Mouse (Mus musculus) hematopoietic stem cell, adult 5-6 weeks (primary cell): ENCODE results near the gene Oxct2a. TPM values are rescaled to one million over a fixed set of nuclear protein-coding genes. Genes with fewer than 3 reads are reported as not detected.
"Not testable (repeated sequence)": the region's sequence is repeated elsewhere in the genome, so short reads cannot be mapped to it uniquely, and the experiment has no call there.

ENCODE experiments used
- ATAC-seq, 2 experiments: fragments of 125-278 bp in 1 of 2; replicated peaks in 1 of 2; 2 replicates each; pipeline ENCODE4 v1.8.0; 2016 to 2017; ENCODE audit warnings: inconsistent platforms in 2 of 2, mild to moderate bottlenecking in 2 of 2, moderate number of reproducible peaks in 2 of 2, low read depth in 1 of 2, moderate TSS enrichment in 1 of 2; ENCODE audit not compliant: low FRiP score in 2 of 2, poor library complexity in 2 of 2, severe bottlenecking in 2 of 2, insufficient read depth in 1 of 2, low TSS enrichment in 1 of 2
- total RNA-seq: library from RNA; stranded (forward); fragments of 172-1452, 232-1000 nt; gene quantifications from 2 replicates; pipeline ENCODE4 v1.2.3, GENCODE M21; 2017

Oxct2a gene
- not detected in 2 replicates for total RNA-seq

- no peak; a peak in 1 of 4 replicates for ATAC-seq
Observed at GRCm38 (mm10) chr4:123323534-123323933, at the start of gene Oxct2a. Gene Oxct2a, minus strand, starts transcription at chr4:123323634.

DNA sequence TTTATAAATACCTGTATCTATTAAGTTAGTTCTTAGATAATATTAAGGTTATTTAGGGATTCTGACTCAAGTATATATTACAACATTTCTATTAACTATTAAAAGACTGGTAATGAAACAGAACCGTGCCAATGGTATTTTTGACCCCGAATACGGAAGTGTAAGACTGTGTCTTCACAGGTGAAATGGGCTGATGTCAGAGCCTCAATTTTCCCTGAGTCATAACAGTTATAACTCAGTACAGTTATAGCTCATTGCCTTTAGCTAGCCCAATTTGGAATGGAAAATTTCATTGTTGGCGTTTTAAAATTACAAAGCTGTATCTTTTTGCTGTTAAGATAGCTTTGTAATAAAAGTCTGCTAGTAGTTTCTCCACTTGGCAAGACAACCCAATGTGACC, 40.1 kb upstream of the Oxct2a start:
- no peak for ATAC-seq

DNA sequence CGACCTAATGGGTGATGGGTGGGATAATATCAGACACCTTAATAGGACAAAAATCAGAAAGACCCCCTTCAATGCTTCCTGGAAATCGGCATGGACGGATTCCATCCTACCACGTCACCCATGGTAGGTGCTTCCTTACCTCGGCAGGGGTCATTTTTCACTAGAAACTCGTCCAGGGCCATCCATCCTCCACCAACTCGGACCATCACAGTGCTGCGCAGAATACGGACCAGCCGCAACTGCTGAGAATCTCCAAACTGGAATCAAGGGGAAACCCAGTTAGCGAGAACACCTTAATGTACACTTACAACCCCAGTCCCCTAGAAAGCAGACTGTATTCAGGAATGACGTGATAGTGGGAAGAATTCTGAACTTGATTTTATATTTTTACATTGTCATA, 37.3 kb upstream of the Oxct2a start:
- no peak for ATAC-seq

- ATAC-seq = no peak
Observed at GRCm38 (mm10) chr4:123358613-123359012, 35.2 kb upstream of the Oxct2a start.

DNA sequence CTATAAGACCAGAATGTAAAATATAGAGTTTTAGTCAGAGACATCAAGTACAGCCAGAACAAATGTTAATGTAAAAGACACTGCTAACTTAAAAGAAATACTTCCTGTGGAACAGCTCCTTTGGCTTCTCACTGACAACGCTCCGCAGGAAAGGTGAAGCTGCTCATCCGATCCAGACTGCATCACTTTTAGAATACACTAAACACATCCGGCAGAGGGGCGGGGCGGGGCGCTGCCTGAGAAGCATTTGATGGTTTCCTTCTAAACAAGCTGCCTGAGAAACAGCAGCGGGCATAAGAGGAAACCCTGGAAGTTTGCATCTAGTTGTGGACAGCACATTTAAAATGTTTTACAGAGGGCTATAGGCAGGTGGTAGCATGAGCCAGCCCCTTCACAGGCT, 32.5 kb upstream of the Oxct2a start:
- ATAC-seq = no peak

DNA sequence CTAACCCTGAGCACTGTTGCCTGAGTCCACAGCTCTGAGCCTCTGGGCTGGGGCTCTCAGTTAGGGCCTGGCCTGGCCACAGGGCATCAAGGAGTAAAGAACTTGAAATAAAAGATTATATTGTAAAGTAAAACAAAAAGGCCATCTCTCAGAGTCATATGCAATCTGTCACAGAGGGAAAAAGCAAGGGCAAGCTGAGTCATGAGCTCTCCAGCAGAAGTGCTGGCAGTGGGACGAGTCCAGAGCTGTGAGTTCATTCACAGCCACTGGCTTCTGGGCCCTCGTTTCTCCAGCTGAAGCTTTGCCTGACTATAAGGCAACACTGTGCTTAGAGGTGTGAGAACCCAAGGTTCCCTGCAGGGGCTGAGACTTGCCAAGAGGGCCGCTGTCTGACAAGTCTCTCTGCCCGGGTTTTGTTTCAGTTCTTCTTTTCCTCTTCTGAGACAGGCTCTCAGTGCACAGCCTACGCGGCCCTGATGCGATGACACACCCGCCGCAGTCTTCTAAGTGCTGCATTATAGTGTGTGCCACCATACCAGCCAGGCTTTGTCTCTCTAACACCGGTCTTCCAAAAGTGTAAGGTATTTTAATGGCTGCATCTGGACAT, 29.9 kb upstream of the Oxct2a start:
- ATAC-seq = no peak

DNA sequence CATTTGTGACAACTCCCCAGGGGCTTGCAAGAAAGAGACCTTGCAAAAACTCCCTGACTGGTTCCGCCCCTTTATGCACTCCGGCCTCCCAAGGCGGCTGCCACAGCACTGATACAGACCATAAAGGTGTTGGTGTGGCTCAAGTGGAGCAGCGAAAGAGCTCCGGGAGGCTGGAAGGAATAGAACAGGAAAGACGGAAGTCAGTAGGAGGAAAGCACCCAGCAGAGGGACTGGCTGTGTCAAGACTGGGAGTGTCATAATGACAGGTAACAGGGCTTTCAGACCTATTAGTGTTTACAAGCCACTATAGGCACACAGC, 20.0 kb upstream of the Oxct2a start:
- ATAC-seq = peak in 1 of 2 experiments; percentile 13; a peak in 1 of 4 replicates

DNA sequence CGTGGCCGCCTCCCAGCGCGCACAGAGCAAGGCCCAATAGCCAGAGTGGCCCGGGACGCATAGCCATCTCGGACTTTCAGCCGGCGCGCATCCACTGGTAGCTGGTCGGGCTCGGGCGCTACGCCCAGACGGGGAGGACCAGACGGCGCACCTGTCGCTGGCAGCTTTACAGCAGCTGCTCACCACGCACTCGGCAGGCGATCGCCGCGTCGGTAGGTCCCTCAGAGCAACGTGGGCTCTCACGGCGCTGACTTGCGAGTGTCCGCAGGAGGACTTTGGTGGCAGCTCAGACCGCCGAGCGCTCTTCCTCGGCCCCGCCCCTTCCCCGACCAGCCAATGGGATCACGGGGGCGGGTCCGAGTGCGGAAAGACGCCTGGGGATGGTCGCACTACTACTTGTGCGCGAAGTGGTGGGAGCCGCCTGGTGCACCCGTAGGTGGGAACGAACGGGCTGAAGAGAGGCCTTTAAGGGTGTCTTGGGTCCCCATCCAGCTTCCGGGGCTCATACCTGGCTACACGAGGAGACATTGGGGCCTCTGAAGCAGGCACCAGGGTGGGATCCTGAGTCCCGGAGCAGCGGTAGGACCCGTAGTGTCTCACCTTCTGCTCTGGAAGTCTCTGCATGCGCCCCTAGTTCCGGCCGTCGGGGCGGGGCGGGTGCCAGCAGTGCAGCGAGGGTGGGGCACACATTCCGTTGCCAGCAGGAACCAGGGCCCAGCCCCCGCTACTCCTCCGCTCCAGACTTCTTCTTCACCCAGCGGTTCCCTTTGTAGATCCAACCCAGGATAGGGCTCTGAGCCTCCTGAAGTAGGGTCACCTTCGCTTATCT, 19.4 kb upstream of the Oxct2a start, which contains the start of gene Bmp8a:
Gene Bmp8a, minus strand, starts transcription at position 611 of the 829 bp plus-strand sequence.
- peak; percentile 72 to 80 for ATAC-seq

GRCm38 (mm10) chr4:123342091-123342641, 18.7 kb upstream of the Oxct2a start:
- ATAC-seq = peak; percentile 4 to 20; a peak in 1 of 4 replicates

DNA sequence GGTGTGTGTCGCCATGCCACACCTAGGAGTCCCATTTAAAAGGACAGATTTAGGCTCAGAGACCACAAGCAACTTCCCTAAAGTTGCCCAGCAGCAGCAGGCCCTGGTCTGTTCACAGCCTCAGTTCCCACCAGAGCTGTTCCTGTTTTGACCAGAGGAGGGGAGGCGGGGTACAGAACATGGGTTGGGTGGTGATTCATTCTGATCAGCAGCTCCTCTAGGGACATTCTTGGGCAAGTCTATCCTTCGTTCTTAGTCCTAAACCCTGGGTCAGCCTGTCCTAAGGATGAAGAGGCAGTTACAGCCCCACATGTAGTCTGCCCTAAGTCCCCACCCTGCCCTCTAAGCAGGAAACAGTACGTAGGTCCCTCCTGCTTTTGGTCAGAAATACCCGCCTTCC, 16.8 kb upstream of the Oxct2a start:
- ATAC-seq = no peak

- ATAC-seq = no peak
Observed at GRCm38 (mm10) chr4:123337693-123338092, 14.3 kb upstream of the Oxct2a start.

DNA sequence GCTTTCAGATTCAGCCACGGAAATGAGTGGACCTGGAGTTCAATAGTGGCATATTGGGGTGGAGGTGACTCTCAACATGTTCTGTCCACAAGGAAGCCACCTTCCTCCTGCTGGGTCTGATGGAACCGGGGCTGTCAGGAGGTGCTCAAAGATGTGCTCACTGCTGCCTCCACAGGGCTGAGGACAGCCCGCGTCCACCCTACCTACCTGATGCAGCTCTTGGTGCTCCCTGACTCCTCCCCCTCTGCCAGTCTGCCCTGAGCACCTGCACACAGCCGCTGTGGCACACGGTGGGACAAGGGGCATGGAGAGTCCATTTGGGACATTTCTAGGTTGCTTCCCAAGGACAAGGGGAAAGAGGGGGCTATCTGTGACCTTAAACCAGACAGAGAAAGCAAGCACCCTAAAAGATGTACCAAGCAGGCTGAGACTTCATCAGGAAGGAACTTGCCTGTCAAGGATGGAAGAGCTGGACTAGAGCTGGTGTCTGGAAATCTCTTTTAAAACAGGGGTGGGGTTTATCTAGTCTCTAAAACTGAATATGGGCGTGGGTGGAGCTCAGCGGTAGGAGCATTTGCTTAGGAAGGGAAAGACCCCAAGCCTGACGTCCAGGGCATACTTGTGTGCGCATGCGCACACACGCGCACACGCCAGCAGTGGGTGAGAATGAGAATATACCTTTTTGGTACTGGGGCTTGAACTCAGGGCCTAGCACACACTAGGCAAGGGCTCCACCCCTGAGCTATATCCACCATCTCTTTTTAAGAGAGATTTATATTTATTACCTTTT, 12.6 kb upstream of the Oxct2a start:
- no peak for ATAC-seq

GRCm38 (mm10) chr4:123335244-123335643, 11.8 kb upstream of the Oxct2a start:
- ATAC-seq = not testable (repeated sequence)

DNA sequence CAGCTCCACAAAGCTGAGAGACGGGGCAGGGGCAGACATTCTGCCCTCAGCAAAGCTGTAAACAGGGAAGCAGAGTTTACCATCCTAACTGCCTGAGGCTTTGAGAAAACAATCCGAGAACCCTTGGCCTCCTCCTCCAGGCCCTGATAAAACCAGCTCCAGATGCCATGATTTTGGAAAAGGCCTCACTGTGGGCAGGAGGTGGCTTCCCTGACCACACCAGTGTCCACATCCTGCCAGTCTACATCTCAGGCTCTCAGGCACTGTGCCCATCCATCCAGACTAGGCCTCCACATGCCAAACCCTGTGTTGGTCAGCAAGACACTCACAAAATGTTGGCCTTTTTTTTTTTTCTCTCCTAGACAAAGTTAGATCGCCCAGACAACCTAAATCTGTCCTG, 10.7 kb upstream of the Oxct2a start:
- ATAC-seq = no peak

GRCm38 (mm10) chr4:123333151-123333550, 9.7 kb upstream of the Oxct2a start:
- no peak for ATAC-seq

GRCm38 (mm10) chr4:123331961-123332360, 8.5 kb upstream of the Oxct2a start:
- not testable (repeated sequence) for ATAC-seq

DNA sequence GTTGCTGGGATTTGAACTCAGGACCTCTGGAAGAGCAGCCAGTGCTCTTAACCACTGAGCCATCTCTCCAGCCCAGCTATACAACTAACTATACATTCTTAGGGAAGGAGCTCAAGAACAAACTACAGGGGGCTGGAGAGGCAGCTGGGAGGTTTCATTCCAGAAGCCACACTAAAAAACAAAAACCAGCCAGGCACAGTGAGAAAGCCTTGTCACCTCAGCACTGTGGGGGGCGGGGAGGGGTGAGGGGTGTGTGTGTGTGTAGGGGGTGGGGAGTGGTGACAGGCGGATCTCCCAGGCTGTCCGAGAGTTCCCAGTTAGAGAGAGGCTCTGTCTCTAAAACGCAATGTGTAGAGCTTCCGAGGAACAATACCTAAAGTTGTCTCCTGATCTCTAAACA, 7.9 kb upstream of the Oxct2a start:
- ATAC-seq = no peak

- ATAC-seq = no peak
Observed at GRCm38 (mm10) chr4:123328946-123329345, 5.5 kb upstream of the Oxct2a start.
